Mouse (Mus musculus) forebrain, postnatal 0 days (tissue): ENCODE data around the gene Rrnad1. TPM values are rescaled to one million over a fixed set of nuclear protein-coding genes. Genes with fewer than 3 reads are reported as not detected.
"Not testable (repeated sequence)": the region's sequence is repeated elsewhere in the genome, so short reads cannot be mapped to it uniquely, and the experiment has no call there.

ENCODE experiments used
- ATAC-seq: fragments of 200-750 bp; cut with Nextera tagmentation; 2 replicates; pipeline ENCODE4 v1.8.0; 2017; ENCODE audit warnings: mild to moderate bottlenecking, moderate library complexity
- DNase-seq: peaks from one replicate; pipeline ENCODE4 v3.0.0-alpha.2; 2015
- H3K27ac ChIP-seq: fragments of 300-500 bp; sonication (generic); 2 replicates; pipeline ENCODE4 v1.5.1; 2014; ENCODE audit warnings: low read depth, mild to moderate bottlenecking, antibody characterized with exemption, low read length, moderate library complexity, mixed read lengths
- H3K27me3 ChIP-seq: fragments of 300-500 bp; sonication (generic); 2 replicates; pipeline ENCODE4 v1.6.1; 2014; ENCODE audit warnings: mild to moderate bottlenecking, low read length, mixed read lengths; ENCODE audit not compliant: insufficient read depth
- H3K36me3 ChIP-seq: fragments of 300-500 bp; sonication (generic); 2 replicates; pipeline ENCODE4 v1.6.1; 2014; ENCODE audit warnings: mild to moderate bottlenecking, moderate library complexity; ENCODE audit not compliant: insufficient read depth
- H3K4me1 ChIP-seq: fragments of 300-500 bp; sonication (generic); 2 replicates; pipeline ENCODE4 v1.6.1; 2014; ENCODE audit warnings: antibody characterized with exemption; ENCODE audit not compliant: insufficient read depth
- H3K4me2 ChIP-seq: fragments of 300-500 bp; sonication (generic); 2 replicates; pipeline ENCODE4 v1.6.1; 2014; ENCODE audit warnings: low read depth, mild to moderate bottlenecking, moderate library complexity
- H3K4me3 ChIP-seq: fragments of 300-500 bp; sonication (generic); 2 replicates; pipeline ENCODE4 v1.5.1; 2014; ENCODE audit warnings: low read depth, low read length, mixed read lengths
- H3K9ac ChIP-seq: fragments of 300-500 bp; sonication (generic); 2 replicates; pipeline ENCODE4 v1.6.1; 2014; ENCODE audit warnings: mild to moderate bottlenecking
- H3K9me3 ChIP-seq: fragments of 300-500 bp; sonication (generic); 2 replicates; pipeline ENCODE4 v1.6.1; 2016; ENCODE audit warnings: low read length
- CTCF ChIP-seq: sonication (generic); IDR thresholded peaks from 2 replicates; pipeline ENCODE4 v1.5.1; 2016; ENCODE audit warnings: antibody characterized with exemption, control low read depth, low read depth
- WGBS: fragments of 180-500 bp; shearing (Covaris S2); extraction: QIAGEN DNeasy Blood & Tissue Kit; methylation state at CpG from one replicate; pipeline ENCODE4 v1.1.7; 2014; 5-methylcytosine and 5-hydroxymethylcytosine counted together
- polyA plus RNA-seq: library from polyadenylated mRNA; unstranded; fragments of >200 nt; fragmentation: Nextera tagmentation; extraction: Ambion mirVana; gene quantifications from 2 replicates; pipeline ENCODE4 v1.2.1, GENCODE M21; 2015
- total RNA-seq: library from RNA; depleted of rRNA; stranded (reverse); fragments of >200 nt; gene quantifications from 2 replicates; pipeline ENCODE4 v1.2.3, GENCODE M21; 2014

Rrnad1 gene
- total and polyA plus RNA-seq, 2 experiments from 2014 or later: 15.6 to 31.8 TPM

GRCm38 (mm10) chr3:87907906-87908305 is 22.6 kb downstream of the Rrnad1 start:
- no peak for DNase-seq
- 13% methylated on average over 1 of the region's 1 CpGs for WGBS
- Histone ChIP-seq H3K4me3 (peak overlapping the region; percentile 78), H3K27me3 (no peaks in the 10 kb centered on the region), H3K36me3 (peaks cover under 1% of the 10 kb centered on the region; the same call in 1 of the 2 replicates), H3K9ac (peak overlapping the region; percentile 79; the same call in 1 of the 2 replicates), H3K9me3 (no peaks in the 10 kb centered on the region), H3K4me1 (peaks cover 14% of the 10 kb centered on the region), H3K4me2 (peak overlapping the region; percentile 90), H3K27ac (no peak overlapping the region)
- TF ChIP-seq CTCF: no peak
- ATAC-seq: no peak

DNA sequence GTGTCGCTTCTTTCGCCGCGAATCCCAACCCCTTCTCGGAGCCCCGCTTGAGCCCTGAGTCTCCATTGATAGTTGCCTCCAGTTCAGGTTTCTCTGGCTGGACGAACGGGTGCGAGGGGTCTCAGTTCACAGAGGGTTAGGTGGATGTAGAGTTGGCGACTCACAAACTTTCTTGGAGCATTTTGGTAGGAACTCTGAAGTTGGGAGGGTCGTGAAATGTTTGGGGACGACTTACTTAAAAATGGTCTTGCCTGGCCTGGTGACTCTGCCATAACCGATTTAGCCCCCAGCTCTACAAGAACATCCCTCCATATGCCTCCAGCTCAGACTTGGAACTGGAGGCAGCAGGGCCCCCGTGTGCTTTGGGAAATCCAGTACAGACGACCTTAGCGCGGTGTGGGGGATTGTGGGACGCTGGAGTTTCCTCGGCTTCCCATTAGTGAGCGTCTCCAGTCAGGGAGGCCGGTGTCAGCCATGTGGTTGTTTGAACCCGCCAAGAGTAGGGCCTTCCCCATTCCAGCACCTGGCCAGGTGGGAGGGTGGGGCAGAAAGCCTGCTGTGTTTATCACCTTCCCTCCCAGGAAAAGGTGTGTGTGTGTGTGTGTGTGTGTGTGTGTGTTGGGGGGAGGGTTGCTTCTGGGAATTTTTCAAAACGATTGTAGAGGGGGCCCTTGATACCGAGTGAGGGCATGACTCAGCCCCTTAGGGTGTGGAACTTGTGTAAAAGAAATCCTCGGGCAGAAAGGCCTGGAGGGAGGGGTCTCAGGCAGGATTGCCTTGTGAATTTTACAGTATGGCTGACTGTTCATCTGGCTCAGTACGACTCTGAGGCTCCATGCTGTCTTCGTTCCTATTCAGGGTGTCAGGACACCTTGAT is 23.3 kb downstream of the Rrnad1 start:
- TF ChIP-seq CTCF: no peak
- Histone ChIP-seq H3K9me3 (no peaks in the 10 kb centered on the region), H3K4me2 (peak overlapping the region; percentile 90), H3K27me3 (no peaks in the 10 kb centered on the region), H3K27ac (peak overlapping the region; percentile 77), H3K36me3 (no peaks in the 10 kb centered on the region), H3K9ac (peak overlapping the region; percentile 79), H3K4me3 (peak overlapping the region; percentile 78), H3K4me1 (peaks cover 14% of the 10 kb centered on the region)
- under 1% methylated on average over 26 of the region's 27 CpGs for WGBS
- DNase-seq: peak; percentile 26
- no peak for ATAC-seq

DNA sequence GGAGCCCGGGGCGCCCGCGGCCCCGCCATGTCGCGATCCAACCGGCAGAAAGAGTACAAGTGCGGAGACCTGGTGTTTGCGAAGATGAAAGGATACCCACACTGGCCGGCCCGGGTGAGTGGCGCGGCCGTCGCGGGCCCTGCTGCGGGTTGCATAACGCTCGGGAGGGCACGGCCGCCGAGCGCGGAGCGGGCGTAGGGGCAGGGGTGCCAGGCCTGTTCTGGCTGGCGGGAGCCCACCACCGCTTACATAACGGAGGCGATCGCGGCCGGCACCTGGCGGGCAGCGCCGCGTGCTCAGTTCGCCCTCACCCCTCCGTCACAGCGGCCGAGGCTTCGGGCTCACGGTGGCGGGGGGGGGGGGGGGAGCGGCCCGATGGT is 23.9 kb downstream of the Rrnad1 start:
- ATAC-seq: peak; percentile 19
- peak overlapping the region; percentile 79 for H3K9ac ChIP-seq
- WGBS: 0% methylated on average over 34 of the region's 47 CpGs

DNA sequence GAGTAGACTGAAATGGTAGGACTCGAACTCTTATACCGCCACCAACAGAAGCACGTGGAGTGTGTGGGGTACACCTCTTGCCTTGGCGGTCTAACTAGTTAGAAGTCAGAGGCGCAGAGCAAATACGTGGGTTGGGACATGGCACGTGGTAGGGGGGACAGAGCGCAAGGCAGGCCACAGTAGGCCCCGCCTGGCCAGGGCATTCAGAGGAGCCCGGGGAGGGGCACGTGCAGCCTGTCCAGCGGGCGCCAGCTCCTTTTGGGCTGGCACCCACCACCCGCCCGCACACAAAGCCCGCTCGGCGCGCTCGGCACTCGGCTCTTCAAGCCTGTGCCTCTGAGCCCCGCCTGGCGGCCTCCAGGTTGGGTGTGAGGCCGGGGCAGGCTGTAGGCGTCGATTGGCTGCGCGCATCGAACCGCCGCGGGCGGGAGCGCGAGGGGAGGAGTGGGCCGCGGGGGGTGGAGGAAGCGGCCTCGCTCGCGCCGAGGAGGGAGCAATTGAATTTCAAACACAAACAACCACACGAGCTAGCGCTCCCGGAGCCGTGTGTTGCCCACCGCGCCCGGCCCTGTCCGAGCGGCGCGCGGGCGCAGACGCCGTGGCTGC is 24.5 kb downstream of the Rrnad1 start, which contains the start of gene Hdgf:
TSS of gene Hdgf (plus strand) at position 442 of the 606 bp plus-strand sequence.
- DNase-seq (peak; percentile 98), ATAC-seq (peak; percentile 97)
- Histone ChIP-seq H3K27me3 (no peaks in the 10 kb centered on the region), H3K27ac (peak within 1 kb of the TSS; percentile 77), H3K4me2 (peak within 1 kb of the TSS; percentile 90), H3K9me3 (no peaks in the 10 kb centered on the region), H3K4me3 (peak within 1 kb of the TSS; percentile 78), H3K9ac (peak within 1 kb of the TSS; percentile 79), H3K4me1 (peaks cover 14% of the 10 kb centered on the region), H3K36me3 (no peaks in the 10 kb centered on the region)
- peak; percentile 53 for TF ChIP-seq CTCF
- 3% methylated on average over 55 of the region's 57 CpGs for WGBS

More for the DNA sequence above, 23.9 kb downstream of the Rrnad1 start:
- TF ChIP-seq CTCF: no peak
- H3K9me3 ChIP-seq: no peaks in the 10 kb centered on the region
- H3K4me1 ChIP-seq: peaks cover 14% of the 10 kb centered on the region
- no peaks in the 10 kb centered on the region for H3K36me3 ChIP-seq
- H3K4me2 ChIP-seq: peak overlapping the region; percentile 90
- H3K27me3 ChIP-seq: no peaks in the 10 kb centered on the region
- H3K27ac ChIP-seq: peak overlapping the region; percentile 77
- peak overlapping the region; percentile 78 for H3K4me3 ChIP-seq
- peak; percentile 22 for DNase-seq

GRCm38 (mm10) chr3:87903821-87904220 is 26.7 kb downstream of the Rrnad1 start:
- H3K4me1 ChIP-seq: peaks cover 14% of the 10 kb centered on the region
- H3K9ac ChIP-seq: no peak overlapping the region
- DNase-seq (no peak), ATAC-seq (no peak)
- no peak for TF ChIP-seq CTCF
- no peaks in the 10 kb centered on the region for H3K27me3 ChIP-seq
- no peaks in the 10 kb centered on the region for H3K36me3 ChIP-seq
- 48% methylated on average over 5 of the region's 5 CpGs for WGBS
- no peak overlapping the region for H3K4me2 ChIP-seq
- no peak overlapping the region for H3K27ac ChIP-seq
- H3K9me3 ChIP-seq: no peaks in the 10 kb centered on the region
- H3K4me3 ChIP-seq: no peak overlapping the region

DNA sequence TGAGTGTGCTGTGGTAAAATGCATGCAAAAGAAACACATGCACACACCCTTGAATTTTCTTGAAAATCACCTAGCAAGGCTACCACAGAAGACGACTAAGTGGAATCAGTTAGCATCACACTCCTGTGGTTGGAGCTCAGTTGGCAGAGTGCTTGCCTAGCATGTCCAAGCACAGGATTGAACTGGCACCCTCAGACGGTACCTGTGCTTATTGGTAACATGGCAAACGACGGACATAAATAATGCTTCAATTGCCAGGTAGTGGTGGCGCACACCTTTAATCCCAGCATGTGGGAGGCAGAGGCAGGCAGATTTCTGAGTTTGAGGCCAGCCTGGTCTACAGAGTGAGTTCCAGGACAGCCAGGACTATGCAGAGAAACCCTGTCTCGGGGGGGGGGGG is 28.6 kb downstream of the Rrnad1 start:
- H3K4me3 ChIP-seq, H3K27ac ChIP-seq, H3K9me3 ChIP-seq, H3K4me2 ChIP-seq, H3K4me1 ChIP-seq, H3K27me3 ChIP-seq, DNase-seq, H3K9ac ChIP-seq, ATAC-seq, H3K36me3 ChIP-seq: not testable (repeated sequence)
- 88% methylated on average over 5 of the region's 6 CpGs for WGBS
